Mouse (Mus musculus) stomach, embryonic 15.5 days (tissue): ENCODE measurements around the gene Tmem63b. TPM values are rescaled to one million over a fixed set of nuclear protein-coding genes. Genes with fewer than 3 reads are reported as not detected.

ENCODE experiments used
- ATAC-seq: fragments of 200-750 bp; cut with Nextera tagmentation; 2 replicates; pipeline ENCODE4 v1.8.0; 2017; ENCODE audit warnings: low read depth, moderate number of reproducible peaks, moderate TSS enrichment; ENCODE audit not compliant: insufficient read depth, low FRiP score
- H3K27ac ChIP-seq: fragments of 300-500 bp; sonication (generic); 2 replicates; pipeline ENCODE4 v1.5.1; 2015; ENCODE audit warnings: mild to moderate bottlenecking, inconsistent platforms
- H3K27me3 ChIP-seq: fragments of 300-500 bp; sonication (generic); replicated peaks from 2 replicates; pipeline ENCODE4 v1.6.1; 2015; ENCODE audit warnings: inconsistent platforms
- H3K36me3 ChIP-seq: fragments of 300-500 bp; sonication (generic); 2 replicates; pipeline ENCODE4 v1.6.1; 2015; ENCODE audit warnings: inconsistent platforms
- H3K4me1 ChIP-seq: fragments of 300-500 bp; sonication (generic); 2 replicates; pipeline ENCODE4 v1.6.1; 2015; ENCODE audit warnings: inconsistent platforms
- H3K4me2 ChIP-seq: fragments of 300-500 bp; sonication (generic); 2 replicates; pipeline ENCODE4 v1.6.1; 2015; ENCODE audit warnings: mild to moderate bottlenecking, inconsistent platforms
- H3K4me3 ChIP-seq: fragments of 300-500 bp; sonication (generic); replicated peaks from 2 replicates; pipeline ENCODE4 v1.5.1; 2015; ENCODE audit warnings: inconsistent platforms
- H3K9ac ChIP-seq: fragments of 300-500 bp; sonication (generic); 2 replicates; pipeline ENCODE4 v1.6.1; 2015; ENCODE audit warnings: inconsistent platforms
- H3K9me3 ChIP-seq: fragments of 300-500 bp; sonication (generic); 2 replicates; pipeline ENCODE4 v1.6.1; 2016; ENCODE audit warnings: inconsistent platforms
- WGBS: fragments of 180-500 bp; shearing (Covaris S2); methylation state at CpG from one replicate; pipeline ENCODE4 v1.1.7; 2015; 5-methylcytosine and 5-hydroxymethylcytosine counted together
- polyA plus RNA-seq: library from polyadenylated mRNA; unstranded; fragments of >200 nt; fragmentation: Nextera tagmentation; extraction: Ambion mirVana; gene quantifications from 2 replicates; pipeline ENCODE4 v1.2.1, GENCODE M21; 2015

Gene Tmem63b
- polyA plus RNA-seq, 1 experiment from 2014 or later, result 39.8 TPM

DNA sequence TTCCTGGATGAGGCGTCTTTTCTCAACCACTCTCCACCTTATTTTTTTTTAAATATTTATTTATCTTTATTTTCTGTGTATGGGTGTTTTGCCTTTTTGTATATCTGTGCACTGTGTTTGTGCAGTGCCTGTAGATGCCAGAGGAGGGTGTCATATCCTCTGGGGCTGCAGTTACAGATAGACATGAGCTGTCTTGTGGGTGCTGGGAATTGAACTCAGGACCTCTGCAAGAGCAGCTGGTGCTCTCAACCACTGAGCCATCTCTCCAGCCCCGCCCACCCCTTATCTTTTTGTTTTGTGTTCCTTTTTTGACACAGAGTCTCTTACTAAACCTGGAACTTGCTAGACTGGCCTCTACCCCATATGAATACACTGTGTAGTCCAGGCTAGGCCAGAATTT is 40.8 kb upstream of the Tmem63b start:
- ATAC-seq, result no peak
- Histone ChIP-seq H3K36me3 (no peaks in the 10 kb centered on the region), H3K4me1 (peaks cover 6% of the 10 kb centered on the region; the same call in 1 of the 2 replicates), H3K9ac (no peak overlapping the region), H3K4me3 (no peak overlapping the region), H3K27ac (no peak overlapping the region), H3K4me2 (no peak overlapping the region), H3K9me3 (no peaks in the 10 kb centered on the region), H3K27me3 (0 out of 2 replicates have a peak, but pooled peaks cover 4% of the 10 kb centered on the region)
- WGBS, result 84% methylated on average over 2 of the region's 2 CpGs

DNA sequence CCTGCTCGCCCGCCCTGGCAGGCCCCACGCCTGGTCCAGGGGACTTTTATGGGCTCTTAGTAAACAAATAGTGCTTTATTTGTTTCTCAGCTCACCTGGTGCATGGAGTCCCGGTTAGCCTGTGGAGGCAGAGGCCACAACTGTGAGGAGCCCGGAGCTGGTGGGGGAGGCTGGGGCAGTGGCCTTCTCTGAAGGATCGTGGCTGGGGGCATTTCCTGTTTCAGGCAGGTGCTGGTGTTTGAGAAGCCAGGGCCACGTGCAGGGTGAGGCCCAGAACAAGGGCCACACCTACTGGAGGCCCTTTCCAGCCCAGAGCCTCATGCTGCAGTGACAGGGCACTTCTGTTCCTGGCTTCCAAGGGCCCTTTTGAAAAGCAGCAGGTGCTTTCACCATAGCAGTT is 39.5 kb upstream of the Tmem63b start:
- WGBS, result 36% methylated on average over 7 of the region's 7 CpGs
- Histone ChIP-seq H3K9ac (no peak overlapping the region), H3K9me3 (no peaks in the 10 kb centered on the region), H3K36me3 (no peaks in the 10 kb centered on the region), H3K27me3 (0 out of 2 replicates have a peak, but pooled peaks cover 4% of the 10 kb centered on the region), H3K4me1 (peaks cover 3% of the 10 kb centered on the region; the same call in 1 of the 2 replicates), H3K27ac (peak overlapping the region; percentile 78), H3K4me2 (peak overlapping the region; percentile 26; the same call in 1 of the 2 replicates), H3K4me3 (no peak overlapping the region)
- peak; percentile 77 for ATAC-seq

DNA sequence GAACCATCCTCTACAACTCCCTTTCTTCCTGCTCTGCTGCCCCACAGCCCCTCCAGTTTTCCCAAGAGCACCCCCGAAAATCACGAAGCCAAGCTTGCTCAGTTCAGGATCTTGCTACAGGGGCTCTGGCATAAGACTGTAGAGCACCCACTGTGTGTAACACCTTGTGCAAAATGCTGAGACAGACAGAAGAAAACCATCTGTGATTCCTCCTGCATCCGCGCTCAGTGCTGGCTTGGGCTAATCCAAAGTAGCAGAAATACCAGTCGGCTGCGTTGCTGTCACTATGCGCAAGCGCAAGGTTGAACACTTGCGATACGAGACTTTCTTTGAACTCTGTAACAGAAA is 37.8 kb upstream of the Tmem63b start:
- ATAC-seq, result no peak
- no peaks in the 10 kb centered on the region for H3K27me3 ChIP-seq
- H3K4me3 ChIP-seq, result peak overlapping the region; percentile 47; the same call in 1 of the 2 replicates
- WGBS, result 84% methylated on average over 10 of the region's 10 CpGs
- no peak overlapping the region for H3K9ac ChIP-seq
- H3K9me3 ChIP-seq, result no peaks in the 10 kb centered on the region
- no peak overlapping the region for H3K4me2 ChIP-seq
- no peak overlapping the region for H3K27ac ChIP-seq
- peaks cover 3% of the 10 kb centered on the region; the same call in 1 of the 2 replicates for H3K4me1 ChIP-seq
- no peaks in the 10 kb centered on the region for H3K36me3 ChIP-seq

DNA sequence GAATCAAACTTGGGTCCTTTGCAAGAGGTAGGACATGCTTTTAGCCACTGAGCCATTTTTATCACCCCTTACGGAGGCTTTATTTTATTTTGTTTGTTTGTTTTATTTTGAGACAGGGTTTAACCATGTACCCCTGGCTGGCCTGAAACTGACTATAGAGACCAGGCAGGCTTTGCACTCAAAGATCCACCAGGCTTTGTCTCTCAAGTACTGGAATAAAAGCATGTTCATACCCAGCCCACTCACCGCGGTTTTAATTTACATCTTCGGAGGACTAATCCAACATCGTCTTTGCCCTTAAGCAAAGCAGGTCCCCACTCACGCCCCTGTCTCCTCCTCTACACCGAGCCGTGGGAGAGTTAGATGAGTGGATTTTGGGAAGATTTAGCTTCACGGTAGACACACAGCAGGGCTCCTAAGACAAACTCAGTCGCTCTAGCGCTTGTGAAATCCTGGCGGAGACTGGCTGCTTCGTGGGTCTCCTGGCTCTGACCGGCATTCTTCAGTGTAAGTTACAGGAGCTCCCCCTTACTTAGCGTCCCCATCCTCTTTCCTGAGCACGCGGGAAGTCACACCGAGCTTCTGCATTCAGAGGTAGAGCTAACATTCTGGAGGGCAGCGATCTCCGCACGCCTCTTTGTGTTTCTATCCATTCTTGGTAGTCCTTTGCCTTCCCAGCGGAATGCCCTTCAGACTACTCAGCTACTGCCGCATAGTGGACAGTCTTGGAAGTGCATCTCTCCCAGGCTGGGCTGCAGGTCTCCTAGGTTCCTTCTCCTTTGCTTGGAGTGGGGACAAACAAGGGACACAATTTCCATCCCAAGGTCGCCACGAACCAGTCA is 37.2 kb upstream of the Tmem63b start:
- Histone ChIP-seq H3K9ac (peak overlapping the region; percentile 47; the same call in 1 of the 2 replicates), H3K4me2 (peak overlapping the region; percentile 80), H3K4me3 (peak overlapping the region; percentile 47), H3K27ac (peak overlapping the region; percentile 72), H3K4me1 (peaks cover 3% of the 10 kb centered on the region; the same call in 1 of the 2 replicates), H3K9me3 (no peaks in the 10 kb centered on the region), H3K27me3 (no peaks in the 10 kb centered on the region), H3K36me3 (no peaks in the 10 kb centered on the region)
- 0 out of 2 replicates have a peak, but pooled peaks have one; percentile 49 for ATAC-seq
- WGBS, result 3% methylated on average over 25 of the region's 25 CpGs

DNA sequence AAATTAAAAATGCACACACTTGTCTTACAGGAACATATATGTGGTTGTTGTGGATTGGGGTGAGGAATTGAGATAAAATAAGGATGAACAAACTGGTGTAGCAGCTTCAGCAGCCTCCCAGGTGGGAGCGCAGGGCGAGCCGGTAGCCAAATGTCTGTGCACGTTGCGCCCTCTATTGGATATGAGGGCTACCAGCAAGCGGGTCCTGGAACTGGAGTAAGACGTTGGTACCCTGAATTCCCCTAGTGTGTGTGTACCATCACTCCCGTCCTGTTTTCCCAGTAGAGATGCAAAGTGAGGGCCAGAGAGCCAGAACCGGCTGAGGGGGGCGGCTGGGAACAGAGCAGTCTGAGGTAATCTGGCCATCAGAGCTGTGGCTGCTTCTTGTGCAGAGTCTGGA is 31.6 kb upstream of the Tmem63b start:
- WGBS, result 8% methylated on average over 10 of the region's 10 CpGs
- Histone ChIP-seq H3K4me3 (no peak overlapping the region), H3K27ac (no peak overlapping the region), H3K9ac (no peak overlapping the region), H3K9me3 (no peaks in the 10 kb centered on the region), H3K36me3 (no peaks in the 10 kb centered on the region), H3K4me2 (no peak overlapping the region), H3K4me1 (0 out of 2 replicates have a peak, but pooled peaks cover 3% of the 10 kb centered on the region), H3K27me3 (no peaks in the 10 kb centered on the region)
- ATAC-seq, result peak; percentile 54

DNA sequence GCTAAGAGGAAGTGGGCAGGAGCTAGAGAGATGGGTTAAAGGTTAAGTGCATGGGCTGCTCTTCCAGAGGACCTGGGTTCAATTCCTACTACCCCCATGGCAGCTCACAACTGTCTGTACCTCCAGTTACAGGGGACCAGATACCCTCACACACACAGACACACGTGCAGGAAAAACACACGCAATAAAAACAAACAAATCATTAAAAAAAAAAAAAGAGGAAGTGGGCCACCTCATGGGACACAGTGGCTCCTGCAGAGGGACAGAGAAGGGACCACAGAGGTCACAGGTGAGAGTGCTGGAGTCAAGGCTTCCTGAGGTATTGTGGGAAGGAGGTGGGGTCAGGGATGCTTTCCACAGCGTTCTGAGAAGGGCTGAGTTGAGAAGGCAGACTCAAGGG is 24.8 kb upstream of the Tmem63b start:
- ATAC-seq, result no peak
- Histone ChIP-seq H3K4me1 (no peaks in the 10 kb centered on the region), H3K4me2 (no peak overlapping the region), H3K4me3 (no peak overlapping the region), H3K27ac (no peak overlapping the region), H3K36me3 (no peaks in the 10 kb centered on the region), H3K9ac (no peak overlapping the region), H3K9me3 (no peaks in the 10 kb centered on the region), H3K27me3 (no peaks in the 10 kb centered on the region)
- WGBS, result 46% methylated on average over 3 of the region's 3 CpGs

DNA sequence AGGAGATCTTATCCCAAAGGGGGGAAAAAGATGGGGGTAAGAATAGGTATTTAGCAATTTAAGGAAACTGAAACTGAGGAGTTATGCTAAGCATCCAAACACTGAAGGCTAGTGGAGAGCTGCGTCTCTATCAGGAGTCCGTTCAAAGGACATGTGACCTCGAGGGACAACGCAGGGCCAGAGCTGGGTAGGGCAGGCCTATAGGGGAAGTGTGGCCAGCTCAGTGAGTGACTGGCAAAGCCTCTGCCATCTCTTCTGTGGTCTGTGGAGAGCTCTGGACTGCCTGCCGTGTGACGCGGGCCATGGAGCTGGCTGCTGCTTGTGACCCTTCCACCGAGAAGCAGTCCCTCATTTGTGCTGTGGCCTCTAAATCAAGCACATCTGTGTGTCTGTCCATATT is 23.7 kb upstream of the Tmem63b start:
- no peaks in the 10 kb centered on the region for H3K36me3 ChIP-seq
- H3K4me3 ChIP-seq, result no peak overlapping the region
- H3K4me2 ChIP-seq, result no peak overlapping the region
- H3K27me3 ChIP-seq, result no peaks in the 10 kb centered on the region
- no peaks in the 10 kb centered on the region for H3K9me3 ChIP-seq
- 79% methylated on average over 8 of the region's 8 CpGs for WGBS
- ATAC-seq, result no peak
- H3K27ac ChIP-seq, result no peak overlapping the region
- no peaks in the 10 kb centered on the region for H3K4me1 ChIP-seq
- no peak overlapping the region for H3K9ac ChIP-seq

DNA sequence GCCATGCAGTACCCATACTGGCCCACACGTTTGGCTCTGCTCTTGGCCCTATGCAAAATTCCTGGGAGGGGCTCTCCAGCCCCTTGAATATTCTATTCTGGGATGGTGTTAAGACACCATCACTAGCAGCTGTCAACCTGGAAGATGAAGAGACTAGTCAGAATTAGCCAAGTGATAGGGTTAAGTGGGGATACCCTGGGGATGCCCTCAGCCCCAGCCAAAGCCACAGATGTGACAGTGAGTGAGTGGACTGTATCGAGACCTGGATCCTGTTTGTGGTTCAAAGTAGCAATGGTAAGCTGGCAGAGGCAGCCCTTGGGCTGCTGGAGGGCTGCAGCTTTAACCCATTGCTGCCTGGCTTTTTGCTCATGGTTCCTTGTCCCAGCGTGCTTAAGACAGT is 23.1 kb upstream of the Tmem63b start:
- no peak overlapping the region for H3K27ac ChIP-seq
- H3K9me3 ChIP-seq, result no peaks in the 10 kb centered on the region
- H3K27me3 ChIP-seq, result no peaks in the 10 kb centered on the region
- no peak overlapping the region for H3K4me3 ChIP-seq
- H3K9ac ChIP-seq, result no peak overlapping the region
- 37% methylated on average over 3 of the region's 3 CpGs for WGBS
- no peak for ATAC-seq
- no peaks in the 10 kb centered on the region for H3K36me3 ChIP-seq
- H3K4me2 ChIP-seq, result no peak overlapping the region
- no peaks in the 10 kb centered on the region for H3K4me1 ChIP-seq

DNA sequence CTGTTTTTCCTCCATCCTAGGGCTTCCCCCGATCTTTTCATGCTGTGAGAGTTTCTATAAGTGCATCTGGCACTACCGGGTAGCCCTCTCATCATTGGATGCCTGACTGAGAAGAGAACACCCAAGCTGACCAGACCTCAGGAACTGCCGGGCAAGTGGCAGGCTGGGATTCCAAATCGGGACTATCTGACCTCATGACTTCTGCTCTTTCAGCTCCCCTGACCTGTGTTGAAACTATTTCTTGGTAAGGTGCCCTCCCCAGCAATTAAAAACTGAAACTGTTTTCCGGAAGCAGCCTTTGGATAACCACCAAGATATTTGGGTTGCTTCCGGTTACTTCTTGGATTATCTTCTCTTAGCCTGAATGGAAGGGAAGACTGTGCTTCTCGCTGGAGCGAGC is 21.5 kb upstream of the Tmem63b start:
- Histone ChIP-seq H3K27ac (no peak overlapping the region), H3K27me3 (no peaks in the 10 kb centered on the region), H3K4me3 (no peak overlapping the region), H3K4me2 (no peak overlapping the region), H3K9me3 (no peaks in the 10 kb centered on the region), H3K4me1 (no peaks in the 10 kb centered on the region), H3K36me3 (no peaks in the 10 kb centered on the region), H3K9ac (no peak overlapping the region)
- no peak for ATAC-seq
- WGBS, result 79% methylated on average over 8 of the region's 8 CpGs

DNA sequence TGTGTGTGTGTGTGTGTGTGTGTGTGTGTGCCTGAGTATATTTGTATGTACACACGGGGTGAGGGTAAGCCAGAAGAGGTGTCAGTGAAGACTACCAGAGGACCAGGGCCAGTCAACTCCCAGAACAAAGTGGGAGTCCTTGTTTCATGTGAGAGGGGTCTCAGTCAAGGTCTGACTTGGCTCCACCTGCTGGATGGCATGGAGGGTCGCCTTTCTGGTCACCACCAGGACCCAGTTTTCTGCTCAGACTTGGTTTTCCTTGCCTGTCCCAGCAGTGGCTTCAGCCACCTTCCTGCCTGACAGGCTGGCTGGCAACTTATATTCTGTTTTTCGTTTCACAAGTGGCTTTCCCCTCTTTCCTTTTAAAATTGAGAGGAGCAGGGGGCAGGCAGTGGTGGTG is 20.7 kb upstream of the Tmem63b start:
- no peak for ATAC-seq
- H3K27me3 ChIP-seq, result no peaks in the 10 kb centered on the region
- no peak overlapping the region for H3K4me2 ChIP-seq
- no peaks in the 10 kb centered on the region for H3K36me3 ChIP-seq
- 24% methylated on average over 3 of the region's 3 CpGs for WGBS
- no peak overlapping the region for H3K9ac ChIP-seq
- H3K27ac ChIP-seq, result no peak overlapping the region
- H3K4me1 ChIP-seq, result no peaks in the 10 kb centered on the region; the same call in 1 of the 2 replicates
- H3K9me3 ChIP-seq, result no peaks in the 10 kb centered on the region
- H3K4me3 ChIP-seq, result no peak overlapping the region

DNA sequence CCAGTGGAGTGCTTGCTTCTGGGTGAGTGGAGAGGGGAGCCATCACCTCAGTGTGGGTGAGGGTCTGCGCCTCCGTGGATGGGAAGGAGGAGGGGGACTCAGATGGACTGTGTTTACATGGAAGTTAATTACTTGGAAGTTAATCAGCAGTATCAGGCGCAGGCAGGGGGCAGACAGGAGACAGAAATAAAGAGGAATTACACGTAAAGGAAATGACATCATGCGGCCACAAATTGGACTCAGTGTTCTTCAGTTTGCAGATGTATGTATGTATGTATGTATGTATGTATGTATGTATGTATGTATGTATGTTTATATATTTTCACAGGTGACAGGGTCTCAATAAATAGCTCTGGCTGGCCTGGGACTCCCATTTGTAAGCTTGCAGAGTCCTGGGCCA is 20.1 kb upstream of the Tmem63b start:
- Histone ChIP-seq H3K9ac (no peak overlapping the region), H3K36me3 (no peaks in the 10 kb centered on the region), H3K9me3 (no peaks in the 10 kb centered on the region), H3K4me1 (no peaks in the 10 kb centered on the region; the same call in 1 of the 2 replicates), H3K4me3 (no peak overlapping the region), H3K4me2 (no peak overlapping the region), H3K27me3 (no peaks in the 10 kb centered on the region), H3K27ac (no peak overlapping the region)
- WGBS, result 61% methylated on average over 5 of the region's 5 CpGs
- no peak for ATAC-seq

DNA sequence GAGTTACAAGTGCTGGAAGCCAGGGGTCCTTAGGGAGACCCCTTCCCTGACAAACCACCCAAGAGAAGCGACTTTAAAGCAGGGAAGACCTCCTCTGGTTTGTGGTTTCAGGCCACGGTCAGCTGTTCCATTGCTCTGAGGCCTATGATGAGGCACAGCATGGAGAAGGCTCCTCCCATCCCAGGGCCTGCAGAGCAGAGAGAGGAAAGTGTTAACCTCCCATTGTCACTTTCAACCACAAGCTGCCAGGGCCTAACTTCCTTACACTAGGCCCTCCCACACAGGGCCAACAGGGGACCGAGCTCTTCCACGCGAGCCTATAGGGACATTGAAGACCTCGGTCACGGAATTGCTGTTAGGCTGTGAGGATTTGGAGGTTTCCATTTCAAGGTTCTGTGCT is 16.5 kb upstream of the Tmem63b start:
- Histone ChIP-seq H3K9ac (no peak overlapping the region), H3K4me3 (no peak overlapping the region), H3K4me2 (no peak overlapping the region), H3K27me3 (no peaks in the 10 kb centered on the region), H3K27ac (no peak overlapping the region), H3K9me3 (no peaks in the 10 kb centered on the region), H3K4me1 (peaks cover 13% of the 10 kb centered on the region; the same call in 1 of the 2 replicates), H3K36me3 (peaks cover 4% of the 10 kb centered on the region; the same call in 1 of the 2 replicates)
- 54% methylated on average over 7 of the region's 7 CpGs for WGBS
- ATAC-seq, result no peak
